Mouse (Mus musculus) stomach, postnatal 0 days (tissue): ENCODE data around the gene Mettl1.

Source experiments
- CTCF ChIP-seq: IDR thresholded peaks from 2 replicates; pipeline ENCODE4 v1.5.1; 2016; ENCODE audit warnings: antibody characterized with exemption, low read depth, mild to moderate bottlenecking, moderate library complexity
- EP300 ChIP-seq: optimal IDR thresholded peaks from 2 replicates; pipeline ENCODE3; 2016; ENCODE audit warnings: antibody characterized with exemption

- no peak for TF ChIP-seq CTCF
- no peak for TF ChIP-seq EP300
These were observed 3.6 kb upstream of the Mettl1 start for GRCm38 (mm10) chr10:127037641-127038040.
